Mouse (Mus musculus) ZHBTc4 (cell line): ENCODE measurements around the gene Socs3.

Source experiments
- DNase-seq: peaks from one replicate; pipeline ENCODE4 v3.0.0-alpha.2; 2011; ENCODE audit warnings: low read depth, low spot score

Gene Socs3

GRCm38 (mm10) chr11:117955621-117956020 lies 14.2 kb downstream of the Socs3 start:
- DNase-seq: peak; percentile 73

- DNase-seq: no peak
Measured at GRCm38 (mm10) chr11:117954819-117955218, 15.0 kb downstream of the Socs3 start.

GRCm38 (mm10) chr11:117954094-117954493 lies 15.8 kb downstream of the Socs3 start:
- DNase-seq: no peak

GRCm38 (mm10) chr11:117952174-117952933 lies 17.5 kb downstream of the Socs3 start:
- DNase-seq: no peak

- DNase-seq: no peak
Measured at GRCm38 (mm10) chr11:117951391-117951790, 18.5 kb downstream of the Socs3 start.

GRCm38 (mm10) chr11:117949392-117950091 lies 20.3 kb downstream of the Socs3 start:
- DNase-seq: peak; percentile 88

- peak; percentile 74 for DNase-seq
Measured at GRCm38 (mm10) chr11:117946996-117947419, 22.8 kb downstream of the Socs3 start.

- no peak for DNase-seq
Measured at GRCm38 (mm10) chr11:117946195-117946979, 23.5 kb downstream of the Socs3 start.

- DNase-seq: peak; percentile 89
Measured at GRCm38 (mm10) chr11:117941848-117942247, 28.0 kb downstream of the Socs3 start.

- no peak for DNase-seq
Measured at GRCm38 (mm10) chr11:117941325-117941834, 28.5 kb downstream of the Socs3 start.

- DNase-seq: no peak
Measured at GRCm38 (mm10) chr11:117940881-117941280, 29.0 kb downstream of the Socs3 start.

- peak; percentile 59 for DNase-seq
Measured at GRCm38 (mm10) chr11:117939741-117940285, 30.0 kb downstream of the Socs3 start.

- no peak for DNase-seq
Measured at GRCm38 (mm10) chr11:117939004-117939730, 30.7 kb downstream of the Socs3 start.

GRCm38 (mm10) chr11:117936202-117936601 lies 33.6 kb downstream of the Socs3 start:
- peak; percentile 76 for DNase-seq

GRCm38 (mm10) chr11:117935616-117936015 lies 34.2 kb downstream of the Socs3 start:
- no peak for DNase-seq

- no peak for DNase-seq
Measured at GRCm38 (mm10) chr11:117934576-117935368, 35.1 kb downstream of the Socs3 start.

GRCm38 (mm10) chr11:117934168-117934567 lies 35.7 kb downstream of the Socs3 start:
- DNase-seq: peak; percentile 96

GRCm38 (mm10) chr11:117932195-117932594 lies 37.7 kb downstream of the Socs3 start:
- peak; percentile 73 for DNase-seq

- no peak for DNase-seq
Measured at GRCm38 (mm10) chr11:117931576-117931975, 38.3 kb downstream of the Socs3 start.

GRCm38 (mm10) chr11:117930781-117931338 lies 39.0 kb downstream of the Socs3 start:
- DNase-seq: peak; percentile 82
